8 mouse cellular contexts compared by ENCODE assay signal in the genomic region with DNA sequence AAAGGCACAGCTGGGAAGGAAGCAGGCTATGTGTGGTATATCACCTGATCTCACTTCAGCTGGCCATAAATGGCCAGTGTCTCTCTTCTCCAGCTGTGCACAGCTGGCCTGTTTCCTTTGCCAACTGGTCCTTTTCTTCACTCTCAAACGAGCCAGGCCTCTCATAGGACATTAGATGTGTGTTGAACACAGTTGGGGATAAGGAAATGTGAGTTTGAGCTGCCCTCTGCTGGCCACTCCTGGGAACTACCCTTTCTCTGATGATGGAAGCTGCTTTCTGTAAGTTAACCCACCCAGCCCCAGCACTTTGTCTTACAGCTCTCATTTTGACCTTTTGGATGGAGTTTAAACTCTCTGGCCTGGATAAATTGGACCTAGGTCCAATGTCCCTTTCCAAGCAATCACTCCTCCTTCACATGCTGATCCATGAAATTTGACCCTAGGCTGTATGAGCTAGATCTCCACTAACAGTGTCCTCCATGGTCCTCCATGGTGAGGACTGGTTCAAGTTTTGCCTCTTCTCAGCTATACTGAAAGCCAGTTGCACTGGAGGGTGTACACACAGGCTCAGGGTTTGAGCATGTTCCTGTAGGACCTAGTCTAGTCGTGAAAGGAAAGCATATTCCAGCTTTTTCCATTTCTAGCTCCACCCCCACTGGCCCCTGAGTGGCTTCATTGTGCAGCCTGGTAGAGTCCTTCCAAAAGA. TPM values are rescaled to one million over a fixed set of nuclear protein-coding genes. Genes with fewer than 3 reads are reported as not detected.
A peak's percentile ranks its signal among the peaks of the same experiment; 100 is the strongest.
DNase-seq lines count a peak whose midpoint lies in the region; ATAC-seq lines count a peak whose summit lies in the region.

No protein-coding gene starts in this region.

- H3K27ac ChIP-seq in hindbrain, embryonic 16.5 days (ENCODE audit: low read depth, low read length): no peak overlapping the region

- WGBS in hindbrain, embryonic 16.5 days: 13% methylated on average over 2 of the region's 2 CpGs

- H3K4me3 ChIP-seq in hindbrain, embryonic 16.5 days (ENCODE audit: low read length): no peak overlapping the region

- DNase-seq in cerebellum, postnatal 4 days (ENCODE audit: low spot score in 2 of 2): peak; percentile 92 to 93
- peak; percentile 92 for DNase-seq in gastrocnemius, adult 18-20 months (ENCODE audit: low spot score)
- DNase-seq in left cerebral cortex, adult 11 months (ENCODE audit: low spot score): peak; percentile 91
- DNase-seq in right cerebral cortex, postnatal 10 days (ENCODE audit: low spot score in 2 of 2): peak; percentile 93 to 95
- DNase-seq in urinary bladder, postnatal 10 days (ENCODE audit: low spot score): peak; percentile 61

- no peaks in the 10 kb centered on the region for H3K9me3 ChIP-seq in hindbrain, embryonic 16.5 days (ENCODE audit: control insufficient read depth, low read length)

- no peak overlapping the region for H3K9ac ChIP-seq in hindbrain, embryonic 16.5 days (ENCODE audit: low read depth, low read length)

- peak; percentile 75 for ATAC-seq in activated CD4-positive, CD25-positive, alpha-beta regulatory T cell, adult 4 months
- peak; percentile 88 for ATAC-seq in hindbrain, embryonic 16.5 days
- ATAC-seq in megakaryocyte, adult 5-6 weeks (ENCODE audit: poor library complexity, severe bottlenecking): peak; percentile 81

- peaks cover 6% of the 10 kb centered on the region; the same call in 1 of the 2 replicates for H3K4me1 ChIP-seq in hindbrain, embryonic 16.5 days (ENCODE audit: control insufficient read depth, insufficient read depth, low read depth, low read length)

- no peaks in the 10 kb centered on the region for H3K27me3 ChIP-seq in hindbrain, embryonic 16.5 days (replicated peaks; ENCODE audit: control insufficient read depth, insufficient read depth, low read length)

- H3K36me3 ChIP-seq in hindbrain, embryonic 16.5 days (ENCODE audit: control insufficient read depth, insufficient read depth, low read length): no peaks in the 10 kb centered on the region

- H3K4me2 ChIP-seq in hindbrain, embryonic 16.5 days (ENCODE audit: low read length): no peak overlapping the region

RNA-seq across cellular contexts. Expression of a gene that starts 13.0 kb away (rescaled TPM):
- polyA plus RNA-seq in activated CD4-positive, CD25-positive, alpha-beta regulatory T cell, adult 4 months (2017; shearing (Covaris generic)): not detected
- not detected for total RNA-seq in gastrocnemius, adult 18-20 months (2021)
- not detected in 2 replicates for polyA plus RNA-seq in hindbrain, embryonic 16.5 days (2015; fragmentation: Nextera tagmentation; extraction: Ambion mirVana)
- not detected in 2 replicates for total RNA-seq in megakaryocyte, adult 5-6 weeks (2015)
- total RNA-seq in megakaryocyte, adult 5-6 weeks (2017): not detected in 2 replicates

RNA-seq across cellular contexts. Expression of a gene that starts 31.6 kb away (rescaled TPM):
- polyA plus RNA-seq in activated CD4-positive, CD25-positive, alpha-beta regulatory T cell, adult 4 months (2017; shearing (Covaris generic)): not detected
- 10 to 100 TPM; 86.9 to 93.2 TPM for total RNA-seq in gastrocnemius, adult 18-20 months (2021)
- polyA plus RNA-seq in hindbrain, embryonic 16.5 days (2015; fragmentation: Nextera tagmentation; extraction: Ambion mirVana): 270 and 292 TPM in 2 replicates
- total RNA-seq in megakaryocyte, adult 5-6 weeks (2015): 4.7 and 15.4 TPM in 2 replicates
- total RNA-seq in megakaryocyte, adult 5-6 weeks (2017): 2.5 and 3.5 TPM in 2 replicates

Comparison
In these comparisons a context has a peak if more than half of its experiments do, and no peak if none do; other contexts are left out.
1. RNA of a gene that starts 31.6 kb away (total RNA-seq): 86.9 to 93.2 TPM in gastrocnemius, adult 18-20 months; 2.5 to 15.4 TPM in megakaryocyte, adult 5-6 weeks; every median in the first group is over 4 times any median in the second.
2. Peak in every context shown above with its lines, with median percentiles within 50 percentile points of each other: ATAC-seq and DNase-seq.